Mouse (Mus musculus): ENCODE measurements around the gene Ranbp17.

Ranbp17 gene

DNA sequence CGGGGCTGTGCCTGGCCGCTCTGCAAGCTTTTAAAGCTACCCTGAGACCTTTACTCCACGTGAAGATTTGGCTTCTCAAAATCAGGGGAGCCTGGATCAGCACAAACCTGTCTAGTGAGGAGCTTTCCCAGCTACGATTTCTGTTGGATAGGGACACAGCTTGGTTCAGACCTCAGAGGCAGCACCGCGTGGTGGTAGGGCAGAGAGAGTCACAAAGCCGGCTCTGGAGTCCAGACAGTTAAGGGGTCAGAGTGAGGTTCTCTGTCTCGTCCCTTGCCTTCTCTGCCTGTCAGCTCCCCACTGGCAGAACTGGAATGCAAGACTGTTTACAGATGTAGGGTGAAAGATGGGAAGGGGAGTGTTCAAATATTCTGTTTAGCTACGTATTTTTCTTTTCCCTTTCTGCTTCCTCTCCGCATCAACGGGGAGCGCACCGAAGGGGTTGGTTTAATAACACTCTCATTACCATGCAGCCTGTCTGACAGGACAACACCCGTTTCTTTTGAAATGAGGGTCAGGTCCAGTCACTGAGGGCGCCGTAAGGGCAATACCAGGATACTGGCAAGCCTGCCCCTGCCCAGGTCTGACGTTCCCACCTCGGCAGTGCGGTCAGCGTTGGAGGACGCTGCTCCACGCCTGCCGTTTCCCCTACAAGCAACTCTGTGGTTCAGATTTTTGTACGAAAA lies 317.0 kb downstream of the Ranbp17 start:
- DNase-seq (ENCODE audit: low read depth): no peak

DNA sequence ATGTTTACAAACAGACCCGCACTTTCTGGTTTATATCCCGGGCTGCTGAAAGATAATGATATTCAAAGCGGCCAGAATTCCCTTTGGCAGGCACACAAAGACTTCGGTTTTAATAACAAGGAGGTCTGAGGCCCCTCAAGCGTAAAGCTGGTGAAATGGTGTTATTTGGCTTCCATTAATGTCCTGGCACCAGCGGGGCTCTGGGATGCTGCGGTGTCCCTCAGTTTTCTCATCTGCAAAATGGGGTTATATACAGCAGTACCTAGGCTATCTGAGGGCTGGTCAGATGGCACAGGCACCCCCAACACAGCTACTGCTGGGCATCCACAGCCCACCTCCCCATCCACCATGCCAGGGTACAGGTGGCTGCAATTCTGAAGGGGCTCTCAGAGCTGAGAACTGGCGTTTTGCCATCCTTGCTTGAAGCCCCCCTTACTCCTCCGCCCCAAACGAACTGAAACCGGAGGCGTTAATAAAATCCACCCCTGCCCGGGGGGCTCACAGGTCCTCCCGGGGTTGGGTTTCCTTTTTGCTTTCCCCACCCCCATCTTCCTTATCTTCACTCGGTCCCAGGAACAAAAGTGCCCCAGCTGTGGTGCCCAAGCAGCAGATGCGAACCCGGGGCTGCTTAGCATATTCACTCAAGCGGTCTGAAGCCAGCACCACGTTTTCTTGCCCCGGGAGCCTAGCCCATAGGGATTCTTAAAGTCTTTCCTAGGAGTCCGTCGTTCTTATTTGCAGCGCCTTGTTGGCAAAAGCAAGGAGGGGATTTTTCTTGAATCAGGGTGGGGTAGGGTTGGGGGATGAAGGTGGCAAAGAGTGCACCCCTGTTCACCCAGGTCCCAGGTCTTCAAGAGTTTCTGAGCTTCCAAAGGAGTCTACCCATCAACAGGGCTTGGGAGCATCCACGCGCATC lies 317.8 kb downstream of the Ranbp17 start:
- no peak for DNase-seq (ENCODE audit: low read depth)

GRCm38 (mm10) chr11:33195061-33195460 lies 318.5 kb downstream of the Ranbp17 start:
- no peak for DNase-seq (ENCODE audit: low read depth)

DNA sequence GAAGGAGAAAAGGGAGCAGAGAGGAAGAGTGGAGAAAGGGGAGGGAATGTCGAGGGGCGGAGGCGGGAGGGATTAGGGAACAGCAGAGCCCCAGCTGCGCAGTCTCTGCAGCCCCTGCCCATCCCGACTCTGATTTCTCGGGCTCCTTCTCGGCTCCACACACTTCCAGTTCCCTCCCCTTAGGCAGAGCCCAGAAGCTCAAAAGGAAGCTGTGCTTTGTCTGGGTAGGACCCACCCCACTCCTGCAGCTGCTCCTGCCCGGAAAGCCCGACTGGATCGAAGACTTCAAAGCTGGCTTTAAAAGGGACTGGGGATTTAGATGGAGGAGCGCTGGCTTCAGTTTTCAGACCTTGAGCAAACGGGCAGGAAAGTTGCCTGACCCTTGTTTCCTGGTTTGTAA lies 319.9 kb downstream of the Ranbp17 start:
- no peak for DNase-seq (ENCODE audit: low read depth)

DNA sequence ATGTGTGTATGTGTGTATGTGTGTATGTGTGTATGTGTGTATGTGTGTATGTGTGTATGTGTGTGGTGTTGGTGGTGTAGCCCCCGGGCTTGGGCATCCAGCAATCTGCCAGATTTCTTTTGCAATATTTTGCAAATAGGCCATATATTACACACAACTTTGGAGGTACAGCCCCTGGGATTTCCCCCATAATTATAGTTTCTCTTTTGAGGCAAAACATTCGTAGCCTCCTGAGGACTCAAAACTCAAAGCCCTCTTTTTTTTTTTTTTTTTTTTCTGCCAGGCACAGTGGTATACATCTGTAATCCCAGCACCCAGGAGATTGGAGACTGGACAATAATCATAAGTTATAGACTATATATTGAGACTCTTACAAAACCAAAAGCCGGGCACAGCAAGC lies 331.7 kb downstream of the Ranbp17 start:
- DNase-seq (ENCODE audit: low read depth): no peak

DNA sequence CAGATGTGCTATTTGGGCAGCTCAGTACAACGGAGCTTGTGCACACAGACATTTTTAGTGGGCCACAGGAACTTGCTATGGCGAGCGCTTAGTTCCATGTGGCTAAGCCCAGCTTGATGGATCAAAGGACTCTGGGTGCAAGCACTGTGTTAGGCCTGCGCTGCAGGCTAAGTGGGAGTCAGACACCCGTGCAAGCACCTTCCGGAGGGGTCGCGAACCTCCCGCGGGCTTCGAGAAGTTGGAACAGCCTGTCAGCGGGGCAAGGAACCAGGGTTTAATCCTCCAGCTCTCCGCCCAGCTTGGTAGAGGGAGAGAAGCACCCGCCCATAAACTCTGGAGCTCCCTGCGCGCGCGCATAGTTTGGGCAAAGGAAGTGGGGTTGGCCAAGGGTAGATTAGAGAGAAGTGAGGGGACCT lies 332.8 kb downstream of the Ranbp17 start:
- no peak for DNase-seq (ENCODE audit: low read depth)

- no peak for DNase-seq (ENCODE audit: low read depth)
Measured at GRCm38 (mm10) chr11:33179802-33180201, 333.7 kb downstream of the Ranbp17 start.

- DNase-seq (ENCODE audit: low read depth): no peak
Measured at GRCm38 (mm10) chr11:33176525-33177245, 336.9 kb downstream of the Ranbp17 start.

DNA sequence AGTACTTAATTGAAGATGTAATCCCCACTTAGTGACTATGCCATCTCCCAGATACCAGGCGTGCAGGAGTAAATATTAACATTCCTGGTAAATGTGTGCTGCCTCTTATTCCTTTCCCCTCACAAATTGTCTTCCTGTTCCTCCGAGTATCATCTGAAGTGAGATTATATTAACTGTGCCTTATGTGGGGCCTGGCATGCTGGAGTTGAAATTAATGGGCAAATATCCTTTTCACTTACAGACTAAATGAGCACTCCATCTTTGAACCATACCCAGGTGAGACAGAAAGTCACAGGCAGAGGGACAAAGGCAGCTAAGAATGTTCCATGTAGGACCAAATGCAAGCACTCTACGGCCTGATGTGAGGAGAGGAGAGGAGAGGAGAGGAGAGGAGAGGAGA lies 337.8 kb downstream of the Ranbp17 start:
- DNase-seq (ENCODE audit: low read depth): no peak

DNA sequence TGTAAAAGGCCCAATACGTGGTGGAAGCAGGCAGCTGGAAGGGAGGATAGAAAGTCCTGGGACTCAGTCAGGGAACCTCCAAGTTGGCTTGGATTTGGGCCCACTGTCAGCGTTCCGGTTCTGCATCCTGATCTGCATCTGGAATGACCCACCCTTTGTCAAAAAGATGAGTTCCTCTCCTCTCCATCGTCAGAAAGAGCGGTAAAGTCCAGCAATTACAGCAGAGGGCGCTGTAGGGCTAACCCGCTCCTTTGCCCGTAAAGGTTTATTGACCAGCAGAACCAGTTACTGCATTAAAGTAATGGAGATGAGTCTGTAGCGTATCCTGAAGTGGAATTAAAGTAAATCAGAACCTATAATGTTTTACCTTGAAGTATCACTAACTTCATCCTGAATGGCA lies 343.1 kb downstream of the Ranbp17 start:
- DNase-seq (ENCODE audit: low read depth): no peak

DNA sequence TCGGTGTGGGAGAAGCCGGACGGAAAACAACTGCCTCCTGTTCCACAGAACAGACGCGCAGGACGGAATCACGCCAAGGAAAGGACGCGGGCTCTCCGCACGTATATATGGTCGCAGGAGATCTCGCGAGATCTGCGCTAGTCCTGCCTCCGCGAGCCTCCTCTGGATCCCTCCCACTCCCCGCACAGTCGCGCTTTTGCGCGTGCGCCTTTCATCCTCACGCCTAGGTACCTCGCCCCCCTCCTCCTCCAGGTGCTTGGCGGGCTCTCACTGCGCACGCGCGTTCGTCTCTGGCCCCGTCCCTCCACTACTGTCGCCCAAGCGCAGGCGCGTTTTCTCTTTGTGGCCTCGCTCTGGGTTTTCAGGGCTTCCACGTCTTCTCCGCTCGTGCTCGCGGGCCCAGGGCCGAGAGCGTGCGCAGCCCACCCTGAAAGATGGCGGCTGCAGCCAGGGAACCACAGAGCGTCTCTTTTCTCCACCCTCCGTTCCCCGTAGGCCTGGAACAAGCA lies 350.5 kb downstream of the Ranbp17 start, which contains the start of gene Npm1:
Gene Npm1 (minus strand): TSS at position 209 of the 509 bp plus-strand sequence.
- DNase-seq (ENCODE audit: low read depth): peak; percentile 97

DNA sequence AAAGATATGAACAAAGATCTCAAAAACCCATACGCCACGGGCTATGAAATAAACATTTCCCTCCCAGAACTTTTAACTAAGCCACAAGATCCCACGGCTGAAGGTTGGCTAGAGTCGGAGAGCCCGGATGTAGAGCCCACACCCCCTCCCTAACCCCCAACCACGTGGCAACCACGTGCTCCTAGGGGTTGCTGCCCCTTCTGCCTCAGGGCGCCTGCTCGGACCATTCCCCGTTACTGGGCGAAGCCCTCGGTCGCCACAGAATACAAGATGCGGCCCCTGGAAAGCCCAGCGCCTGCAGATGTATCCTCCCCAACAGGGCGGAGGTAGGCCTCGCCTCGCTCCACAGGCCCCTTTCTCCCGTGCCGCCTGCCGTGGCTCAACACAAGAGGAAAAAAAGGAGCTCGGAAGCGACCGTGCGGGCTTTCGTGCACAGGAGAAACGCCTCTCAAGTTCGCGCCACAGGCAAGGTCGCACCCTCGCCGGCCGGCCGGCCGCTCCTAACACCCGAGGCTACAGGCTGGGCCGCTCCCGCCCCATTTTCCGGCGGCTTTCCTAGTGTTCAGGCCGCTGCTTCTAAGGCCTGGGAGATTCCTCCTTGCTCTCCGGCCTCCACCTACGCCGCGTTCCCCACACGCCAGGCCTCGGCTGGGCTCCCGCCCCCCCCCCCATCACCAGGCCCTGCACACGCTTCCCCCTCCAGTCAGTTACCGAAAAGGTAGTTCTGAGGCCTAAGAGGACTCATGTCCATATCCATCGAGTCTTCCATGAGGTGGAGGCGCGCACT lies 351.1 kb downstream of the Ranbp17 start:
- DNase-seq (ENCODE audit: low read depth): no peak

Data from fibroblast of lung, adult 2 months (primary cell).